Mouse (Mus musculus) forebrain, embryonic 14.5 days (tissue): Measurements from ENCODE around the gene Zfp345. TPM values are rescaled to one million over a fixed set of nuclear protein-coding genes. Genes with fewer than 3 reads are reported as not detected.
A peak's percentile ranks its signal among the peaks of the same experiment; 100 is the strongest.
"Not testable (repeated sequence)": the region's sequence is repeated elsewhere in the genome, so short reads cannot be mapped to it uniquely, and the experiment has no call there.

Source experiments
- ATAC-seq: fragments of 200-750 bp; cut with Nextera tagmentation; 2 replicates; pipeline ENCODE4 v1.8.0; 2017; ENCODE audit warnings: mild to moderate bottlenecking, moderate library complexity
- DNase-seq: peaks from one replicate; pipeline ENCODE4 v3.0.0-alpha.2; 2015; ENCODE audit warnings: low spot score
- H3K27ac ChIP-seq: fragments of 300-500 bp; sonication (generic); 2 replicates; pipeline ENCODE4 v1.5.1; 2014; ENCODE audit warnings: low read depth, mild to moderate bottlenecking, control low read depth, low read length, moderate library complexity
- H3K27me3 ChIP-seq: fragments of 300-500 bp; sonication (generic); replicated peaks from 2 replicates; pipeline ENCODE4 v1.6.1; 2014; ENCODE audit warnings: low read length, control low read depth, mixed read lengths; ENCODE audit not compliant: control insufficient read depth, insufficient read depth
- H3K36me3 ChIP-seq: fragments of 300-500 bp; sonication (generic); 2 replicates; pipeline ENCODE4 v1.6.1; 2014; ENCODE audit warnings: low read length, control low read depth; ENCODE audit not compliant: control insufficient read depth, insufficient read depth
- H3K4me1 ChIP-seq: fragments of 300-500 bp; sonication (generic); 2 replicates; pipeline ENCODE4 v1.6.1; 2014; ENCODE audit warnings: antibody characterized with exemption, low read length, control low read depth; ENCODE audit not compliant: control insufficient read depth, insufficient read depth
- H3K4me2 ChIP-seq: fragments of 300-500 bp; sonication (generic); 2 replicates; pipeline ENCODE4 v1.6.1; 2014; ENCODE audit warnings: mild to moderate bottlenecking, control low read depth, low read length
- H3K4me3 ChIP-seq: fragments of 300-500 bp; sonication (generic); 2 replicates; pipeline ENCODE4 v1.5.1; 2014; ENCODE audit warnings: low read depth, low read length, control low read depth
- H3K9ac ChIP-seq: fragments of 300-500 bp; sonication (generic); 2 replicates; pipeline ENCODE4 v1.6.1; 2014; ENCODE audit warnings: mild to moderate bottlenecking, low read length, control low read depth, moderate library complexity
- H3K9me3 ChIP-seq: fragments of 300-500 bp; sonication (generic); replicated peaks from 2 replicates; pipeline ENCODE4 v1.6.1; 2016; ENCODE audit warnings: low read length, control low read depth, mixed read lengths; ENCODE audit not compliant: control insufficient read depth
- WGBS: fragments of 180-500 bp; shearing (Covaris S2); extraction: QIAGEN DNeasy Blood & Tissue Kit; methylation state at CpG from one replicate; pipeline ENCODE4 v1.1.7; 2014; 5-methylcytosine and 5-hydroxymethylcytosine counted together
- polyA plus RNA-seq: library from polyadenylated mRNA; unstranded; fragments of >200 nt; fragmentation: Nextera tagmentation; extraction: Ambion mirVana; gene quantifications from 2 replicates; pipeline ENCODE4 v1.2.1, GENCODE M21; 2014

Zfp345 gene
- not detected in 2 replicates for polyA plus RNA-seq

- not testable (repeated sequence) for H3K27ac ChIP-seq, DNase-seq, H3K9me3 ChIP-seq, H3K4me2 ChIP-seq, H3K27me3 ChIP-seq, H3K4me1 ChIP-seq, H3K4me3 ChIP-seq, H3K9ac ChIP-seq, ATAC-seq, H3K36me3 ChIP-seq
- WGBS, result 74% methylated on average over 7 of the region's 8 CpGs
Observed at GRCm38 (mm10) chr2:150484939-150485778, at the start of gene Zfp345. Gene Zfp345 (minus strand): TSS chr2:150485091.

- DNase-seq (no peak), ATAC-seq (0 out of 2 replicates have a peak, but pooled peaks have one; percentile 20)
- H3K27ac ChIP-seq, result no peak overlapping the region
- H3K4me1 ChIP-seq, result no peaks in the 10 kb centered on the region
- H3K4me3 ChIP-seq, result peak overlapping the region; percentile 27
- H3K4me2 ChIP-seq, result peak overlapping the region; percentile 57
- 3% methylated on average over 42 of the region's 42 CpGs for WGBS
- H3K36me3 ChIP-seq, result no peaks in the 10 kb centered on the region
- peak overlapping the region; percentile 43 for H3K9ac ChIP-seq
- H3K9me3 ChIP-seq, result no peaks in the 10 kb centered on the region
- H3K27me3 ChIP-seq, result peaks cover 14% of the 10 kb centered on the region; the same call in 1 of the 2 replicates
Observed at GRCm38 (mm10) chr2:150525703-150526207, 40.9 kb upstream of the Zfp345 start.

- Histone ChIP-seq H3K27ac (no peak overlapping the region), H3K9ac (no peak overlapping the region), H3K4me1 (no peaks in the 10 kb centered on the region), H3K27me3 (no peaks in the 10 kb centered on the region), H3K36me3 (no peaks in the 10 kb centered on the region), H3K4me3 (no peak overlapping the region), H3K9me3 (no peaks in the 10 kb centered on the region), H3K4me2 (no peak overlapping the region)
- DNase-seq (no peak), ATAC-seq (no peak)
- WGBS, result 88% methylated on average over 3 of the region's 3 CpGs
Observed at GRCm38 (mm10) chr2:150512837-150513236, 27.9 kb upstream of the Zfp345 start.

- 56% methylated on average over 60 of the region's 60 CpGs for WGBS
- ATAC-seq, DNase-seq: not testable (repeated sequence)
Observed at GRCm38 (mm10) chr2:150500124-150500973, 15.5 kb upstream of the Zfp345 start.

GRCm38 (mm10) chr2:150493031-150493430, 8.1 kb upstream of the Zfp345 start:
- no peaks in the 10 kb centered on the region for H3K36me3 ChIP-seq
- DNase-seq (no peak), ATAC-seq (no peak)
- WGBS, result 49% methylated on average over 2 of the region's 2 CpGs
- no peaks in the 10 kb centered on the region for H3K9me3 ChIP-seq
- no peak overlapping the region for H3K27ac ChIP-seq
- no peaks in the 10 kb centered on the region for H3K4me1 ChIP-seq
- H3K9ac ChIP-seq, result no peak overlapping the region
- no peak overlapping the region for H3K4me3 ChIP-seq
- H3K27me3 ChIP-seq, result no peaks in the 10 kb centered on the region
- no peak overlapping the region for H3K4me2 ChIP-seq

More at GRCm38 (mm10) chr2:150500124-150500973, 15.5 kb upstream of the Zfp345 start:
- H3K4me1 ChIP-seq, H3K27me3 ChIP-seq, H3K9ac ChIP-seq, H3K27ac ChIP-seq, H3K36me3 ChIP-seq, H3K9me3 ChIP-seq, H3K4me3 ChIP-seq: not testable (repeated sequence)
- H3K4me2 ChIP-seq, result peak overlapping the region; percentile 36

- H3K4me3 ChIP-seq, result peak within 1 kb of the TSS; percentile 33
- DNase-seq (peak; percentile 67), ATAC-seq (peak; percentile 100)
- H3K4me1 ChIP-seq, H3K36me3 ChIP-seq, H3K27me3 ChIP-seq, H3K9me3 ChIP-seq, H3K27ac ChIP-seq: not testable (repeated sequence)
- H3K4me2 ChIP-seq, result peak within 1 kb of the TSS; percentile 50
- under 1% methylated on average over 18 of the region's 18 CpGs for WGBS
- peak within 1 kb of the TSS; percentile 52 for H3K9ac ChIP-seq
Observed at GRCm38 (mm10) chr2:150451180-150451919, 33.5 kb downstream of the Zfp345 start, which contains the start of gene Zfp442. Gene Zfp442 (minus strand): TSS chr2:150451486.

- not testable (repeated sequence) for H3K9ac ChIP-seq, H3K4me2 ChIP-seq, ATAC-seq, H3K4me1 ChIP-seq, H3K27ac ChIP-seq, H3K27me3 ChIP-seq, H3K36me3 ChIP-seq, H3K9me3 ChIP-seq, H3K4me3 ChIP-seq, DNase-seq
- WGBS, result 95% methylated on average over 1 of the region's 1 CpGs
Observed at GRCm38 (mm10) chr2:150439084-150439483, 45.8 kb downstream of the Zfp345 start.
